Mouse (Mus musculus) adrenal gland, postnatal 25 days (tissue): ENCODE results near the gene Raver1. TPM values are rescaled to one million over a fixed set of nuclear protein-coding genes. Genes with fewer than 3 reads are reported as not detected.

Source experiments
- DNase-seq: peaks from one replicate; pipeline ENCODE4 v3.0.0; 2021; ENCODE audit warnings: mixed read lengths
- long read RNA-seq: library from polyadenylated mRNA; stranded (forward); transcript quantifications from one replicate; pipeline ENCODE4 v2.0.0, GENCODE M21; 2021
- total RNA-seq: library from RNA; stranded (reverse); gene quantifications from 2 replicates; pipeline ENCODE4 v1.2.3, GENCODE M21; 2021

Gene Raver1
- total RNA-seq = 52.1 and 60.0 TPM in 2 replicates
- long read RNA-seq, partial matches to known transcripts = 0 of 4 reads
- long read RNA-seq, other reads (novel, unspliced or antisense) = 4 of 4 reads

GRCm38 (mm10) chr9:21091707-21092320 is at the start of gene Raver1, which contains the start of gene Gm38431:
Gene Raver1 (minus strand): TSS chr9:21092008.
Gene Gm38431 (minus strand): TSS chr9:21091997.
- peak; percentile 96 for DNase-seq

GRCm38 (mm10) chr9:21138386-21138785 is 46.6 kb upstream of the Raver1 start:
- DNase-seq = no peak

- peak; percentile 49 for DNase-seq
Observed at GRCm38 (mm10) chr9:21137229-21137628, 45.4 kb upstream of the Raver1 start.

- DNase-seq = no peak
Observed at GRCm38 (mm10) chr9:21136401-21136800, 44.6 kb upstream of the Raver1 start.

- DNase-seq = no peak
Observed at GRCm38 (mm10) chr9:21135941-21136381, 44.2 kb upstream of the Raver1 start.

GRCm38 (mm10) chr9:21135329-21135890 is 43.6 kb upstream of the Raver1 start:
- DNase-seq = no peak

GRCm38 (mm10) chr9:21134595-21135328 is 43.0 kb upstream of the Raver1 start:
- peak; percentile 26 for DNase-seq

GRCm38 (mm10) chr9:21133064-21133707 is 41.4 kb upstream of the Raver1 start:
- DNase-seq = no peak

GRCm38 (mm10) chr9:21132102-21132775 is 40.4 kb upstream of the Raver1 start:
- no peak for DNase-seq

GRCm38 (mm10) chr9:21131059-21131956 is 39.5 kb upstream of the Raver1 start, which contains the start of gene Tyk2:
Gene Tyk2 (minus strand): TSS chr9:21131243.
- peak; percentile 89 for DNase-seq

GRCm38 (mm10) chr9:21126259-21126627 is 34.4 kb upstream of the Raver1 start:
- no peak for DNase-seq

- no peak for DNase-seq
Observed at GRCm38 (mm10) chr9:21125502-21126258, 33.9 kb upstream of the Raver1 start.

GRCm38 (mm10) chr9:21124837-21125236 is 33.0 kb upstream of the Raver1 start:
- no peak for DNase-seq

GRCm38 (mm10) chr9:21121483-21121882 is 29.7 kb upstream of the Raver1 start:
- DNase-seq = no peak

GRCm38 (mm10) chr9:21117073-21117472 is 25.3 kb upstream of the Raver1 start:
- DNase-seq = no peak

- DNase-seq = no peak
Observed at GRCm38 (mm10) chr9:21115105-21115504, 23.3 kb upstream of the Raver1 start.

GRCm38 (mm10) chr9:21114190-21114589 is 22.4 kb upstream of the Raver1 start:
- no peak for DNase-seq

- DNase-seq = no peak
Observed at GRCm38 (mm10) chr9:21113751-21114150, 21.9 kb upstream of the Raver1 start.

- no peak for DNase-seq
Observed at GRCm38 (mm10) chr9:21107607-21108237, 15.9 kb upstream of the Raver1 start.
